Mouse (Mus musculus) olfactory bulb, adult 2 months (tissue): ENCODE results near the gene Masp2.

ENCODE experiments used
- CTCF ChIP-seq: fragments of 200-500 bp; IDR thresholded peaks from 2 replicates; pipeline ENCODE4 v1.5.1; 2012; ENCODE audit warnings: low read depth, mild to moderate bottlenecking, low read length, moderate library complexity; ENCODE audit not compliant: insufficient read depth
- POLR2A ChIP-seq: fragments of 200-500 bp; IDR thresholded peaks from 2 replicates; pipeline ENCODE4 v1.6.1; 2012; ENCODE audit warnings: mild to moderate bottlenecking, low read depth, low read length, moderate library complexity; ENCODE audit not compliant: insufficient read depth

GRCm38 (mm10) chr4:148589565-148589964, 12.8 kb upstream of the Masp2 start:
- no peak for TF ChIP-seq CTCF
- no peak for TF ChIP-seq POLR2A
